Mouse (Mus musculus) left cerebral cortex, adult 9 months (tissue): ENCODE measurements around the gene Prpf19.

Experiments
- DNase-seq, 2 experiments: peaks; one replicate each; pipeline ENCODE4 v3.0.0; 2022; ENCODE audit warnings: low spot score in 2 of 2

Prpf19 gene

DNA sequence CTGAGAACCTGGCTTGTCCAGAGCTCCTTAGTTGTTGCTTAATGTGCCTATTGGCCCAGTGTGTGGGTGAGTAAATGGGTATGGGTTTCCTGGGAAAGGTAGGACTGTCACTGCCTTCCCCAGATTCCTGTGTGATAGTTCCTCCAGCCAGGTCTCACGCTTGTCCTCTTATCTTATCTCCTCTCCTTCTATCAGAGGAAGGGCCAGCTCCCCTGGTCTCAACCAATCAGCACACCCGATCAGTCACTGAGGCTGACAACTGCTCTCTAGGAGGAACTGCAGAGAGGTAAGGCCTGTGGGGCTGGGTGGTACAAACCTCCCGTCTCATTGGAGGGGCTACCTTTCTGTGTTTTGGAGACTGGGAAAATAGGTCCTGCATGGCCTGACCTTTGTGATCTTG, 43.7 kb downstream of the Prpf19 start:
- DNase-seq, result no peak

DNA sequence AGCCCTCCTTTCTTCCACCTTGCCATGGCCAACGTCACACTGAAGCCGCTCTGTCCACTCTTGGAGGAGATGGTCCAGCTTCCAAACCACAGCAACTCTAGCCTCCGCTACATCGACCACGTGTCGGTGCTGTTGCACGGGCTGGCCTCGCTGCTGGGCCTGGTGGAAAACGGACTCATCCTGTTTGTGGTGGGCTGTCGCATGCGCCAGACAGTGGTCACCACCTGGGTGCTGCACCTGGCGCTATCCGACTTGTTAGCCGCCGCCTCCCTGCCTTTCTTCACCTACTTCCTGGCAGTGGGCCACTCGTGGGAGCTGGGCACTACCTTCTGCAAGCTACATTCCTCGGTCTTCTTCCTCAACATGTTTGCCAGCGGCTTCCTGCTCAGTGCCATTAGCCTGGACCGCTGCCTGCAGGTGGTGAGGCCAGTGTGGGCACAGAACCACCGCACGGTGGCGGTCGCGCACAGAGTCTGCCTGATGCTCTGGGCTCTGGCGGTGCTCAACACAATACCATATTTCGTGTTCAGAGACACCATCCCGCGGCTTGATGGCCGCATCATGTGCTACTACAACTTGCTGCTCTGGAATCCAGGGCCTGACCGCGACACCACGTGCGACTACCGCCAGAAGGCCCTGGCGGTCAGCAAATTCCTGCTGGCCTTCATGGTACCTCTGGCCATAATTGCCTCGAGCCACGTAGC, 45.2 kb downstream of the Prpf19 start:
- DNase-seq, result peak in 1 of 2 experiments; percentile 68

DNA sequence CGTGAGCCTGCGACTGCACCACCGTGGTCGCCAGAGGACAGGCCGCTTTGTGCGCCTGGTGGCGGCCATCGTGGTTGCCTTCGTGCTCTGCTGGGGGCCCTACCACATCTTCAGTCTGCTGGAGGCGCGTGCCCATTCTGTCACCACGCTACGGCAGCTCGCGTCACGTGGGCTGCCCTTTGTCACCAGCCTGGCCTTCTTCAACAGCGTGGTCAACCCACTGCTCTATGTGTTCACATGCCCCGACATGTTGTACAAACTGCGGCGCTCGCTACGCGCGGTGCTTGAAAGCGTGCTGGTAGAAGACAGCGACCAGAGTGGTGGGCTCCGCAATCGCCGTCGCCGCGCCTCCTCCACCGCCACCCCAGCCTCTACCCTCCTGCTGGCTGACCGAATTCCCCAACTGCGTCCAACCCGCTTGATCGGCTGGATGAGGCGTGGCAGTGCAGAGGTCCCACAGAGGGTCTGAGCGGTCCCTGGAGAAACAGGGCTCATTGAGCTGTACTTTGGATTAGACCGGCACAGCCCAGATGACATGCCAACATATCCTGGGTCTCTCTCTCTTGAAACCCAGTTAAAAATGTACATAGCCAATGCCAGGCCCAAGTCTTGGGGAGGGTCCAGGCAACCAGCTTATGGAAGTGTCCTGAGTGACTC, 45.9 kb downstream of the Prpf19 start:
- DNase-seq, result no peak

DNA sequence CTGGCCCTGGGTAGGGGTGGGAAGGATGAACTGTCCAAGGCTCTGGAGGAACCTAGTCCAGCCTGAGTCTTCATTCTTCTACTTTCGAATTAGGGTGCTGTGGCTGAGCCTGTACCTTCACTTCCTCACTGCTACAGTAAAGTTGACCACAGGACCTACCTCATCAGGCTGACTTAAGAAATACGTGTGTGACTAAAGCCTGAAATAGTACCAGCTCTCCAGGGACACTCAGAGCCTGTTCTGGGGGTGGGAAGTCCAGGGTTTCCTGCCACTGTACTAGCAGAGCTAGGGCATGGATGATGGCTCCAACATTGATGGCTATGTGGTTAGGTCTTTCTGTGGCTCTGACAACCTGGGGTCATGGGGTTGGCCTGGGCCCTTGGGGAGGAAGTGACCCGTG, 48.9 kb downstream of the Prpf19 start:
- no peak for DNase-seq

DNA sequence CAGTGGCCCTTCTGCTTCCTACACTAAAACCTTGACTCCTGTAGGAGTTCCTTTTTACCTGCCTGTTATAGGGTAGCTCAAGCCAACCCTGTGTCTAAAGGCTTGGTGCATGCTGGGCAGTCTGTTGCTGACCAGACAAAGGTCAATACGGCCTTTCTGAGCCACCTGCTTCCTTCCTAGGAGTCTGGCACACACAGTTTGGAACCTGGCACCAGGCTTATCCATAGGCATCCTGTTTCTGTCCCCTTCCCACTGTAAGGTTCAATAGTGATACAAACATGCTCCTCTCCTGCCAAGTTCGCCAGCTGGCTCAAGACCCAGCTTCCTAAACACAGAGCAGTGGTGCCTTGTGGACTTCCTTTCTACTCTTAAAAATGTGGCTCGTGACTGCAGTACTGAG, 51.5 kb downstream of the Prpf19 start:
- DNase-seq, result no peak

DNA sequence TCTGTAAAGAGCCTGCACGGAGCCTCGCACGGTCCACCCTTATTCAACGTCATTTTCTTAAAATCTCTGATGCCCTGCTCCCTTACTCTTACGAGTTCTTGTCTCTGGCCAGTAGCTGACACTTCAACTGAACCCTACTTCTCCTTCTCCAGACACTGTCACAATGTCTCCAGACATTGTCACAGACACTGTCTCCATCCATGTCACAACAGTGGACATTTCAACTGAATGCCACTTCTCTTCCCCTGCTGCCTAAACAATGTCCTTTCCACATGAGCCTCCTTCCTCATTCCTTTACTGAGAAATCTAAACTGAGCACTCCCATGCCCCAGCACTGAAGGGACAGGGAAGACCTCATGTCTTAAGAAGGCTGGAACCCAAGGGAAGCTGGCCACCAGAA, 52.2 kb downstream of the Prpf19 start:
- DNase-seq, result no peak

DNA sequence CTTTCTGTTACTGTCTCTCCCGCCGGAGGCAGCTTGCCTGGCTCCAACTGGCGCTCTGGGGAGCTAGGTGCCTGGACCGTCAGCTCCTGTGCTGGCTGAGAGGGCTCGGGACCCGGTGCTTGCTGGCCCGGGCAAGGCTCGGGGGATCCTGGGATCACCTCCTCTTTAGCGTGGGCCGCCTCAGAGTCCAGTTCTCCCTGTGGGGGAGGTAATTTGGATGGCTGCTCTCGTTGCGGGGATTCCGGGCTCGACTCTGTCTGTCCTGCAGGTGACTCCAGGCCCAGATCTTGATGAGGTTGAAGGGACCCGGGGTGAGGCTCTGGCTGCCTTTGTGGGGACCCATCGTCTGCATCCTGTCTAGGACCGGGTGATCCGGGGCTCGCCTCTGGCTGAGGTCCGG, 53.4 kb downstream of the Prpf19 start:
- DNase-seq, result no peak

DNA sequence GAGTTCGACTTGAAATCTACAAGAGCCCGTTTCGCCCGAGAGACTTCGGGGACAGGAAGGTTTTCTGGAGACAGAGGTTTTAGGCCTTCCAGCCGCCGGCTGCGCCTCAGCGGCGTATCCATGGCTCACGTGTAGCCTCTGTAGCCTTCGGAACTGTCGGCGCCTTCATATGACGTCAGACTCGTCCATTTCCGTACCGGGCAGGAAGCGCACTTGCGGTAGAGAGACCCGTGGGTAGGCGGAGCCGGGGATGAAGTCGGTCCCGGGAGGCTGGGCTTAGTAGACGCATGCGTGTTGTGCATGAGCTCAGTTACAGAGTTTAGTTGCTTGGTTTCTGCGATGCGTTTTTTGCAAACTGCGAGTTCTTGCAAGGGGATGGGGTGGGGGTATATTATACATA, 54.1 kb downstream of the Prpf19 start, which contains the start of gene Ccdc86:
Gene Ccdc86 (minus strand): TSS at position 155 of the 400 bp plus-strand sequence.
- peak; percentile 92 to 96 for DNase-seq

DNA sequence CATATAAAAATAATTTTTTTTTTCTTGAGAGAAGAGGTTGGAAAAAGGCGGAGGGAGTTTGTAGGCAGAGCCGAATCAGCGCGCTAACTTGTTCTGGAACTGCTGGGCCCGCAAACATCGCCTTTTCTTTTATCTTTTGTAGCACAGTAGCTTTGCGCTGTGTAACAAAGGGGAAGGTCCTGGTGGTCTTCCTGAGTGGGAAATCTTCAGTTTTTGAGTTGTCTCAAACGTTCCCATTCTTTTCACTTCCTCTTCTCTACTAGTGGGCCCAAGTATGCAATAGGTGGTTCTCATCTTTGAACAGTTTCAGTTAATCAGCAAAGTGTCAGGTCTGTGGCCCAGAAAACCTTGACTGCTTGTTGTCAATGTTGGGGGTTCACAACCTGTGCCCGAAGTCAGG, 54.5 kb downstream of the Prpf19 start:
- no peak for DNase-seq

DNA sequence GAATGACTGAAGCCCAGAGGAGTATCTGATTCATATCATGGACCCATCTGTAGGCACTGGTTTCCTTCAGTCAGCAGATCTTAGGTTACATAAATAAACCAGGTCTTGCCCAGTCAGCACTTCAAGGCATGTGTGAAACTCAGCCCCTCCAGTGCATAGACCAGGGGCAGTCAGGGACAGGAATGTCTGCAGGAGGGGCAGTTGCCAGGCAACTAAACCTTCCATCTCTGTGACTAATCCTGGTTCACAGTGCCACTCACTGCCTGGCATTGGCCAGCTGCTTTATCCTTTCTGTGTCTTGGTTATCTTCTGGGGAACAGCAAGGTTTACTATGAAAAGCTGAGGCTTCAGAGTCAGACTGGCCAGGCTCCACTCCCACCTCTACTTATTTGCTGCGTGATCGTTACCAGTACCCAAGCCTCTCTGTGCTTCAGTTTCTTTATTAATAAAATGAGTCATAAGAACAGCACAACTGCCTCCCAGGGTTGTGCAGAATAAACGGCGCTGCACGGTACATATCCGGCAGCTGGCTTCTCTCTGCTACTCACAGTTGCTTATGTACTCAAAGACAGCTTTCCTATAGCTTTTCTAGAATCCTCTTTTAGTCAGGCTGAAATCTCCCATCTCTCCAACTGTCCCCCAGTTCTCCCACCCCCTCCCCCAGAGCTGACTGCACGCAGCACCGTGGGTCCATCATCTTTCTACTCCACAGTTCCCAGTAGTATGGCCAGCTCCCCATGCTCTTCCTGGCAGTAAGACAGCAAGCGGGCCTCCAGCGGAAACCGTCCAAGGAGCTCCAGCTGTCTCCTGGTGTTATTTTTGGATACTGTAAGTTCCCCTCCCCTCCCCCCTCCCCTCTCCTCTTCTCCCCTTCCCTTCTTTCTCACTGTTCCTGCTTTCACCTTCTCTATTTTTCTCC, 57.2 kb downstream of the Prpf19 start:
- DNase-seq, result peak in 1 of 2 experiments; percentile 48
